Mouse (Mus musculus) C2C12 (cell line): ENCODE measurements at regions not wholly inside any gene's neighbourhood (a gene's known extent, or its start where the extent isn't known, plus 50 kb on each side); places are given as distances from the start of the nearest gene placed in this dataset. TPM values are rescaled to one million over a fixed set of nuclear protein-coding genes. Genes with fewer than 3 reads are reported as not detected.

Source experiments
- H3K27me3 ChIP-seq: one replicate; pipeline ENCODE4 v1.6.1; 2011; ENCODE audit not compliant: control insufficient read depth, insufficient read depth, insufficient read length
- H3K36me3 ChIP-seq: one replicate; pipeline ENCODE4 v1.6.1; 2011; ENCODE audit not compliant: control insufficient read depth, insufficient read depth
- H3K4me3 ChIP-seq: one replicate; pipeline ENCODE4 v1.5.1; 2011; ENCODE audit warnings: mild to moderate bottlenecking, control low read depth; ENCODE audit not compliant: poor library complexity, insufficient read depth, severe bottlenecking
- H3K79me2 ChIP-seq: one replicate; pipeline ENCODE4 v1.6.1; 2011; ENCODE audit not compliant: control insufficient read depth, insufficient read depth
- H3K79me3 ChIP-seq: one replicate; pipeline ENCODE4 v1.6.1; 2011; ENCODE audit warnings: low read depth, control low read depth
- H3ac ChIP-seq: one replicate; pipeline ENCODE3; 2011; ENCODE audit warnings: low read depth; ENCODE audit not compliant: control insufficient read depth, insufficient read length
- CEBPB ChIP-seq: IDR thresholded peaks from one replicate; pipeline ENCODE4 v1.6.1; 2011; ENCODE audit warnings: low read depth, mild to moderate bottlenecking, control low read depth, moderate library complexity
- CTCF ChIP-seq: IDR thresholded peaks from one replicate; pipeline ENCODE4 v1.5.1; 2011; ENCODE audit not compliant: control insufficient read depth, insufficient read depth, insufficient read length
- FOSL1 ChIP-seq: IDR thresholded peaks from one replicate; pipeline ENCODE4 v1.8.0; 2011; ENCODE audit warnings: mild to moderate bottlenecking, low read length; ENCODE audit not compliant: poor library complexity, insufficient read depth, severe bottlenecking
- MAX ChIP-seq: IDR thresholded peaks from one replicate; pipeline ENCODE4 v1.6.1; 2011; ENCODE audit warnings: mild to moderate bottlenecking, control low read depth
- MYOD1 ChIP-seq: IDR thresholded peaks from one replicate; pipeline ENCODE4 v1.6.1; 2011; ENCODE audit warnings: low read depth; ENCODE audit not compliant: control insufficient read depth, insufficient read length
- MYOG ChIP-seq: IDR thresholded peaks from one replicate; pipeline ENCODE4 v1.6.1; 2011; ENCODE audit not compliant: control insufficient read depth, insufficient read length; ENCODE audit errors: extremely low read depth
- USF1 ChIP-seq: IDR thresholded peaks from one replicate; pipeline ENCODE4 v1.6.1; 2011; ENCODE audit warnings: low read depth, mild to moderate bottlenecking, control low read depth, moderate library complexity
- microRNA-seq: library from miRNA; unstranded; fragments of <30 nt; microRNA quantifications from one replicate; pipeline ENCODE4, GENCODE M21; 2019; ENCODE audit warnings: borderline microRNAs expressed

GRCm38 (mm10) chr8:109436830-109437567 is 56.8 kb upstream of the Pmfbp1 start:
- Histone ChIP-seq H3K79me2 (no peaks in the 10 kb centered on the region), H3ac (no peak overlapping the region), H3K79me3 (no peaks in the 10 kb centered on the region), H3K27me3 (peaks cover 7% of the 10 kb centered on the region), H3K36me3 (no peaks in the 10 kb centered on the region), H3K4me3 (no peak overlapping the region)
- TF ChIP-seq MYOG (no peak), FOSL1 (no peak), CEBPB (no peak), MYOD1 (no peak), MAX (no peak), USF1 (no peak), CTCF (no peak)

GRCm38 (mm10) chr8:109438531-109438930 is 55.3 kb upstream of the Pmfbp1 start:
- Histone ChIP-seq H3K27me3 (peaks cover 7% of the 10 kb centered on the region), H3K36me3 (no peaks in the 10 kb centered on the region), H3K79me2 (no peaks in the 10 kb centered on the region), H3K79me3 (no peaks in the 10 kb centered on the region), H3ac (no peak overlapping the region), H3K4me3 (no peak overlapping the region)
- TF ChIP-seq MYOD1: no peak
- no peak for TF ChIP-seq USF1
- no peak for TF ChIP-seq CTCF
- TF ChIP-seq FOSL1: no peak
- TF ChIP-seq CEBPB: no peak
- no peak for TF ChIP-seq MYOG
- no peak for TF ChIP-seq MAX

Small RNA genes in the stretch of these regions (microRNA-seq; reads per million reads assigned to microRNA genes)
- not detected for gene Gm23163
